Mouse (Mus musculus): ENCODE data around the gene Herc6.

GRCm38 (mm10) chr6:57531011-57531410 is 49.8 kb upstream of the Herc6 start:
- TF ChIP-seq POLR2A (IDR thresholded peaks at IDR 0.05; ENCODE audit: borderline replicate concordance, extremely low read depth, low read depth, low read length) (no peak), CTCF (IDR thresholded peaks at IDR 0.05; ENCODE audit: insufficient read depth, low read length) (no peak)

Data from lung, adult 2 months (tissue).